Mouse (Mus musculus): ENCODE results near the gene Cenpu.

Cenpu gene

DNA sequence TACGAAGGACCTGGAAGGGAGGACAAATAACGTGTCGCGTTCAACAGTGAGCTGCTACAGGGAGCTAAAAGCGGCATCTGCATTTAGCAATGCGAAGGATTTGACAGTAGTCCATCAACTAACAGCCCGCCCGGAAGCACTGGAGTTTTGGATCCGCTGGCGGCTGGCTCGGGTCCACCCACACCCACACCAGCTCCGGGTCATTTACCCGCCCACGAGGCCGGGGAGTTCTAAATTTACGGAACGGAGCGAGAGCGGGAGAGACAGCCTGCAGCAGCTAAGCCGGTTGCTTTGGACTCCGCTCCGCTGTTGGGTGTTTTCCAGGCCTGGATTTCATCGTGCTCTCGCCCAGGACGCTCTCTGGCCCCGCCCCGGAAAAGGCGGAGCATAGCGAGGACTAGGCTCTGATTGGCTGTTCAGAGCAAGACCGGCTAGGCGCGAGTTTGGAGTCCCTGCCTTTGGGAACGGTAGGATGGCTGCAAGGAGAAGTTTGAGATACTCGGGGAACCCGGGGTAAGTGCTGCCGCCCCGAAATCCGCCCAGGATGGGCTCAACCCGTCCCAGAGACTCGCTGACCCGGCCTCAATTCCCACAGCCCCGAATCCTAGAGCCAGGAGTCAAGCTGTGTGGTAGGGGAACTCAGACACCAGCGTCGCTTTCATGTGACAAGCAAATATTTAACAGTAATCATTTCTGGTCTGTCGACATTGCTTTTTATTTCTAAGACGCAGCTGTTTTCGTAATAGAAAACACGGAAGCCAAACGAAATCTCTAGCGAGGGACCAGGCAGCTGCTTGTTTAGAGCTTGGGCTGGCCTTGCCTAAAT, at the start of gene Cenpu:
TSS of gene Cenpu (plus strand) at position 414 of the 826 bp plus-strand sequence.
- DNase-seq (ENCODE audit: low spot score in 2 of 2): peak; percentile 99

DNA sequence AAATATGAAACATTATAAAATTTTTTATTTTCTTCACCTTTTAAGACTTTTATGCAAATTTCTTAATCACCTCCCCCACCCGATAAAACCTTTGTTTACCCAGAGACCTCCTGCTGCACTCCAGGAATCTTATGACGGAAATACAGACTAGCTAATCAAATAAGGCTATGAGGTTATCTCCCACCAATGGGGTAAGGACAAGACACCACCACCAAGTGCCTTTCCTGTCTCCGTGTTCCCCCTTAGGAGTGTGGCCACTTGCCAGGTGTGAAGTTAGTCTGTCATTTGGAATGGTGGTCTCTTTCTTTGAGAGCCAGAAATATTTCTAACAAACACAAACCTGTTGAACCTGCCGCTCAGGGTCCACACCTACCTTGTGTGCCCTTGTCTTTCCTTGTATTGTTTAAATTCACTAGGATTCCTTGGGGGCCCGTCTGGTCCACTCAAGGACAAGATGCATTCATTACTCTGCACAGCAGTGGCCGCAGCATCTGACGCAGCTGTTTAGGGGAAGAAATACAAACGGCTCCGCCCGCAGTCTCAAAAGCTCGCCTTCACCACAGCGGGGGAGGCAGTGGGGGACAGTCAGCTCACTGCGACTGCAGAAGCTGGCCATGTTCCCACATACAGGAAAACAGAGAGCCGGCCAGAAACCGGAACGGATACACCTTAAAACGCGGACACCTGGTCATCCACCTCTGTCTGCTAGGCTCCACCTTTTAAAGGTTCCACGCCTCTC, 49.3 kb upstream of the Cenpu start:
- no peak for DNase-seq (ENCODE audit: low spot score in 2 of 2)

DNA sequence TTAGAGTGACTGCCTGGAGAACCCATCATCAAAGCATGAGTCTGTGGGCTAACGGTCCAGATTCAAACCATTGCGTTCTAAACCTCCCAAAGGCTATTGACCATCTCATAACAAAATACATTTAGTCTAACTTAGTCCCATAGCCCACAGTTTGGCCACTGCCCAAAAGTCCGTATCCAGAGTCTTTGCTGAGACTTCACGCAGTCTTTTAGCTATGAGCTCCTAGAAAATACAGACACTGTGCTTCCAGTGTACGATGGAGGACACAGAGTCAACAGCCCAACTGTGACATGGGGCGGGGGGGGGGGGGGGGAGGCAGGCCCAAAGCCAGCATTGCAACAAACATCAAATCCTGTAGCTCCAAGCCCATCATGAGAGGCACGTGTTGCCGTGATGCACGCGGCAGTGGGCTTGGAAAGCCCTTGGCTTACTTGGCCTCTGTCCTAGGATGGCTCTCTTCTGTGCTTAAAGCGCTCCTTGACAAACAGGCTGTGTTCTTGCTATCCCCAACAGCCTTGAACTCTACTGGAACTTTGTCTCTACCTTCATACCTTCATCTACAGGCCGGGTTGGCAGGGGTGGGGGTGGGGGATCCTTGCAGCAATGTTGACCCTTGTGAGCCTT, 48.6 kb upstream of the Cenpu start:
- DNase-seq (ENCODE audit: low spot score in 2 of 2): no peak

DNA sequence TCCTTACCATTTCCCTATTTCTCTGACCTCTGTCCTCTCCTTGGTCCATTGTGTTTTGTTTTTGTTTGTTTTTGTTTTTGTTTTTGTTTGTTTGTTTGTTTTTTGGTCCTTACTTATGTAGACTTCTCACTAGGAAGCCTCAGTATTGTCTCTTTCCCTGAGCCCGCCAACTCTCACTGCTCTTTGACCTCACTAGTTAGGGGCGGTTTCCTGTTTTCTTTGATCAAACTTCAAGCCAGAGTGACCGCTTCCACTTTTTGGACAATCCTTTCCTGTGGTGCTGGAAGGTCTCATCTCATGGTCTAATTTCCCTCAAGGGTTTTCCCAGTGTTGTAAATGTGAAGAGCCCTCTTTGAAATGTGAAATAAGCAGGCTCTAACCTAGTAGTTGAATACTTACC, 47.6 kb upstream of the Cenpu start:
- no peak for DNase-seq (ENCODE audit: low spot score in 2 of 2)

DNA sequence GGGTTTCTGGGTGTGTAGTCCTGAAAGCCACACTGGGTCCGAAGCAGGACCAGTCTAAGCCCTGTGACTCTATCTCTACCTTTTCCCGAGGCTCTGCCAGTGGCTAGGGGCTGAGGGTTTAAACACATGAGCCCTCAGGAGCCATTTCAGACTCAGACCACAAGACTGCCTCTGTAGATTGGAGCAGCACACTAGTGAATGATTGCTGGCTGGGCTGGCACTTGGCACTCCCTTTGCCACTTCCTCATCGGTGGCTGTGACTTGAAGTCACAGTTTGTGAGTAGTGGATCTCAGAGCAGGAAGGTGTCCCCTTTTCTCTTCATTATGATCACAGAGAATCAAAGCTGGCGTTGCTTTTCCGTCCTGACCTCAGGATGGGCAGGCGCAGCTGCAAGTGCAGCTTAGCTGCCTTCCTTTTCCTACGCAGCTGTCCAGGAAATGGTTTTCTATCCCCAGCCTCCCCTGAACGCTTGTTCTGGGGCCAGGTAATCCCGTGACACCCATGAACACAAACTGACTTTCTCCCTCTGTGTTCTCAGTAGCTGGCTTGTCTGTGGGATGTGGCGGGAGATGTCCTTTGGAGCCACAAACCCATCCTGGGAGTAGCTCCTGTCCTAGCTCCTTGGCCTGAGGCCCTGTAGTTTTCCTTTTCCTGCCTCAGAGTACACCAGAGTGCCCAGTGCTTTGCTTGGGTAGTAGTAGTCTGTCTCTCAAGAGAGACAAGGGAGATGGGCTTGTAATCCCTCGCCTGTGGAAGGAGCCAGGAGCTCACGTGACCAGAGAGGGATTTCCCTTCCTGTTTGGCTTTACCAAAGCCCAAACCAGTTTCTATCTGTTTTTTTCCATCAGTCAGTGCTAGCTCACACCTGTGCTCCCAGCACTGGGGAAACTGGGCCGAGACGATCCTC, 43.1 kb upstream of the Cenpu start:
- DNase-seq (ENCODE audit: low spot score in 2 of 2): peak; percentile 24 to 25

DNA sequence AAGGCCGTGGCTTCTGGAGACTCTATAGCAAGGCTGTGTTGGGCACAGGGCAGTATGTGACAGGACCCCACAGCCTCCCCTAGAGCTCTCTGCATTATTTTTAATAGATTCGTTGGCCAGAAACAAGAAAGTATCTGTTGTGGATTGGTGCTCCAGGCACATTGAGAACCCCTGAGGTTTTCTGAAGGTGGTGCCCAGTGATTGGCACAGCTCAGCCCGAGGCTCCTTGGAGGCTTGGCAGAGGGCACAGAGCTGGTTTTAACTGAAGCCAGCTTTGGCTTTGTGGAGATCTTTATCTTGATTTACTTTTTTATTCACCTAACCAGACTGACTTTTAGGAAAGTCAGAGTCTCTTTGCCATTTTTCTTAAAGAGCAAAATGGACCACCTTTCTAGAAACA, 42.4 kb upstream of the Cenpu start:
- DNase-seq (ENCODE audit: low spot score in 2 of 2): no peak

DNA sequence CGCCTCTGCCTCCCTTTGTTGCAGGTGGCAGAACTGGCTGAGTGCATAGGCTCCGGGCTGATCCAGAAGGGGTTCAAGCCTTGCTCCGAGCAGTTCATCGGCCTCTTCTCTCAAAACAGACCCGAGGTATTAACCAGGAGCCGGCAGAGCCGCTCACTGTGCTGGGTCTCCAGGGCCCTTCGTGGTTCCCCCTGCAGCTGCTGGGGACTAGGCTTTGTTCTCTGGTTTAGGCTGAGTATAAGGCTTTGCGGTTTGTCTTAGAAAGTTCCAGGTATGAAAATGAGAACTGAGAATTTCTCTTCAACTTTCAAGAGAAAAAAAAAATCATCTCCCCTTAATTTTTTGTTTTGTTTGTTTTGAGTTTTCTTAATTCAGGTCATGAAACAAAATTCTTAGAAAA, 40.5 kb upstream of the Cenpu start:
- peak; percentile 54 to 62 for DNase-seq (ENCODE audit: low spot score in 2 of 2)

DNA sequence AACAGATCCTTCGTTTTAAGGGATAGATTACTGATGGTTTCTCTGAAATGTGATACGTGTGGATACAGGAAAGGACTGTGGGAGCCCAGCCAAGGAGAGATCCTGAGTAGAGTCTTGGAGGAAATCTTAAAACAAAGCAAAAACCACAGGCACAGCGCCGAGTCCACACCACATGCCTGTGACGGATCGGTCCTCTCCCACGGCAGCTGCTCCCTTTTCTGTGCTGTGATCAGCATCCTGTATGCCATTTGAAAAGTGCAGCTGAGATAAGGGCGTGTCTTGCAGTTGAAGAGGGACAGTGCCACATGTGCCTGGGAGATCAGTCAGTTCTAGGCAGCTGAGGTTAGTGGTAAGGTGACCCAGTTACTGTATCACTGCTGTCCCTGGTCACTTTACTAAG, 39.3 kb upstream of the Cenpu start:
- no peak for DNase-seq (ENCODE audit: low spot score in 2 of 2)

DNA sequence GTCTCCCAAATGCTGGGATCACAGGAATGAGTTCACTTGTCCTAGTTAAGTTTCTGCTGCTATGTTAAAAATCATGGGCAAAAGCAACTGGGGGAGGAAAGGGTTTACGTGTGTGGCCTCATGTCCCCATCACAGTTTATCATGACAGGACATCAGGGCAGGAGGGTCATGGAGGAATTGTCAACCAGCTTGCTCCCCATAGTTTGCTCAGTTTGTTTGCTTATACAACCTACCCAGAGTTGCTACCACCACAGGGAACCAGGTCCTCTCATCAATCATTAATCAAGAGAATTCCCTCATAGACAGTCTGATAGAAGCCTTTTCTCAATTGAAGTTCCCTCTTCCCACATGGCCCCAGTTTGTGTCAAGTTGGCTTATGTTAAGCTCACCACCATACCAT, 37.8 kb upstream of the Cenpu start:
- no peak for DNase-seq (ENCODE audit: low spot score in 2 of 2)

DNA sequence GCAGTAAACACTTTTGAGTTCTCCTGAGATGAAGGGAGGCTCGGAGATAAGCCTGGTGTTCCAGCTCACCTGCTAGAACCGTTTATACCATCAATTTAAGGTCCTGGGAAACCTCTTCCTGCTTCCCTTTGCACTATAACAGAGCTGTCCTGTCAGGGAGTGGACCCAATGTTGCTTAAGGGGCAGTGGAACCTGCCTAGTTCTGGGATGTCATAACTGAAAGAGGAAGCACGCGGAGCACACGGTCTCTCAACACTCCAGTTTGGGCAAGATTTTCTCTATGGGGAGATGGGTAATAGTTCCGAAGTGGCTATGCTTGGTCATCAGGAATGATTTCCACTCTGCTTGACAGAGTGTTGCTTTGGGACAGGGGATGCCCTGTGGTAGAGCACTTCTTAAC, 31.2 kb upstream of the Cenpu start:
- no peak for DNase-seq (ENCODE audit: low spot score in 2 of 2)

DNA sequence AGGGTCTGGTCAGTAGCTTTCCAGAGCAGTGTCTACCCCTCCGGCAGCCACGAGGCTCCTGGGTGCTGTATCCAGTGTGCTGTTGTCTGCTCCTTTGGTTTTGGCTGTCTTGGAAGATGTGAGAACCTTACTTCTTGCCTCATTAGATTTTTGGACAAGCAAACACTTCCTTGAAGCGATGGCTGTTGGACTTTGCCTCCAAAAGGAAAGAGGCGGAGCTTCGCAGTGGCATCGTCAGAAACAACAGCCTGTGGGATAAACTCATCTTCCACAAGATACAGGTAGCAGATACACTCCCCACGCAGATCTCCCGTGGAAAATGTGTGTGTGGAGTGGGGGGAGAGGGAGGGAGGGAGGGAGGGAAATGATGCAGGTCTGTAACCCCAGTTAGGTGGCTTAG, 25.7 kb upstream of the Cenpu start:
- DNase-seq (ENCODE audit: low spot score in 2 of 2): no peak

DNA sequence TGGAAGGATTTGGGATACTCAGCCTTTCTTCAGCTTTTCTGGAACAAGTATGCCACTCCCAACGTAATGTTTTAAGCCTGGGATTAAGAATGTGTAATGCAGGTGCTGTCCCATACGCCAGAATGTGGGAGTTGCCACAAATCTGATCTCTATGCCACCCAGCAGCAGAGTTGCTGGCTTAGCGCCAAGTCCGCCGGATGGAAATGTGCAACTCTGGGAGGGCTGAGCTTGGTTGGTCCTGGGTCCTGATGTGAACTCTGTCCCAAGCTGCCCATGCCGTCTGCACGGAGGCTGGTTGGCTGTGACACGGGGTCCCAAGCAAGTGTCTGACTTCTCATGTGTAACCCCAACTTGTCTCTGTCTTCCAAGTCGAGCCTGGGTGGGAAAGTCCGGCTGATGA, 25.0 kb upstream of the Cenpu start:
- no peak for DNase-seq (ENCODE audit: low spot score in 2 of 2)

DNA sequence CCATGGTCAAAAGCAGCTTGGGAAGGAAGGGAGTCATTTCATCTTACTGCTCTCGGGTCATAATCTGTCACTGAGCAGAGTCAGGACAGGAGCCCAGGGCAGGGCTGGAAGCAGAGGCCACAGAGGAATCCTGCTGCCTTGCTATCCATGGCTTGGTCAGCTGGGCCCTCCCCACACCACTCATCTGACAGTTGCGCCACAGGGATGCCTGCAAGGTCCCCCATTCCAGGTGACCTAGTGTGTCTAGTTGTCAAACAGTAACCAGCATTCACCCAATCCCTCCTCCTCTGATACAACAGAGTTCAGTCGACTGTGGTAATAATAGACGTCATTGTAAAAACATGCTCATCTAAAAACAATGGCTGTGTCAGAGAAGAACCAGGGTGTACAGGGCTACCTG, 22.3 kb upstream of the Cenpu start:
- DNase-seq (ENCODE audit: low spot score in 2 of 2): no peak

DNA sequence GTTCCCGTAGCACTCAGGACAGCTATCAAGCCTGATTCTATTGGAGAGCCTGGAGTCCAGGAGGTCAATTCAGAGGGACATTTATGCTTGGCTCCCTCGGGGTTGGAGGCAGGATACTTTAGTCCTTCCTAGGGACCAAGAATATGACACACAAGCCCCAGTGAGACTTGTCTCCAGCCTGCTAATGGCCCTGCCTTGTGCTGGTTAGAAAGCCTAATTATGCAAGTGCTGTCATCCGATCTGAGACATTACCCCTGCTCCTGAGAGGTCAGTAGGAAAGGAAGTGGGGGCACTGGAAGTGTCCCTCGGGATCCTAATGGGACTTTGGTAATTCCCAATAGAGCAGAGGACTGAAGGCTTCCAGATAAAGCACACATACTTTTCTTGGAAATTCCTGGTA, 21.3 kb upstream of the Cenpu start:
- DNase-seq (ENCODE audit: low spot score in 2 of 2): no peak

DNA sequence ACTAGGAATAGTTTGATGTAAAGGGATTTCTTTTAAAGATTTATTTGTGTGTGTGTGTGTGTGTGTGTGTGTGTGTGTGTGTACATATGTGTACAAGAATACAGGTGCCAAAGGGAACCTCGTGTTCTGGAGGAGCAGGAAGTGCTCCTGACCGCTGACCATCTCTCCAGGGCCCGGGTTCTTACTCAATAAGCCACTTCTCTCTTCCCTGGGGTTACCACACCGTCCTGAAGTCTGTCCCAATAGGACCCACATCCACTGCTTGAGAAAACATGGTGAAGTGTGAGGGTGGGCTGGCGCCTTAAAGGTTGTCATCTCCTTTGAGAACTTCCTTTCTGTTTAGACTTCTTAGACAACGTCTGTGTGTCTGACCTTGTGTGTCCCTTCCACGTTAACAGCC, 17.9 kb upstream of the Cenpu start:
- no peak for DNase-seq (ENCODE audit: low spot score in 2 of 2)

DNA sequence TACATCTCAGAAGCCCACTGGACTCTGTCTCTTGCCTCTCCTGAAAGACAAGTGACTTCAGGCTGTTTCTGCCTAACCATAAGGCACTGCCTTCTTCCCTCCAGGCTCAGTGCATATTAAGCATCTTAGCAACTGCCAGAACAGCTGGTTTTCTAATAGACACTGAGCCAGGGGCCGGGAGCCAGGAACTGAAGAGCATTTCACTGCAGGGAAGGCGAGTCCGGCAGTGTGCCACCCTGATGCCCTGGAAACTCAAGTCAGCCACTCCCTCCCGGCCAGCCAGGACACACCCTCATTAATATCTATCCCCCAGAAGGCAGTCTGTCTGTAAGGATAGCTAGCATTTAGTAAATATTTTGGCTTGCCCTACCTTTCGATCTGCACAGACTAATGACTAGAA, 12.1 kb upstream of the Cenpu start:
- peak; percentile 62 to 77 for DNase-seq (ENCODE audit: low spot score in 2 of 2)

DNA sequence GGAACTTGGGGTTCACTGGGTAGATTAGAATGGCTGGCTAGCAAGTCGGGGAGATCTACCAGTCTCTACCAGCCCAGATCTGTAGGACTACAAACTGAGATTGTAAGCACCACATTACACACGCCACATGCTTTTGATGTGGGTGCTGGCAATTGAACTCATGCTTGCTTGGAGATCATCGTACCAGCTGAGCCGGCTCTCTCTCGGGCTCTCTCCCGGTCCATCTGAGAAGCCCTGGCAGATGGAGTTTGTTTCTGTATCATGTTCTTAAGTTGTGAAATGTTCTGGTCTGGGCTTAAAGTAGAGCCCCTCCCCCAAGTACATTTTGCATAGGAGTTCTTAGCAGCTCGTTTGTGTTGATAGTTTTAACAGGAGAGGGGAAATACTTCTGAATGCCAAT, 8.6 kb upstream of the Cenpu start:
- no peak for DNase-seq (ENCODE audit: low spot score in 2 of 2)

DNA sequence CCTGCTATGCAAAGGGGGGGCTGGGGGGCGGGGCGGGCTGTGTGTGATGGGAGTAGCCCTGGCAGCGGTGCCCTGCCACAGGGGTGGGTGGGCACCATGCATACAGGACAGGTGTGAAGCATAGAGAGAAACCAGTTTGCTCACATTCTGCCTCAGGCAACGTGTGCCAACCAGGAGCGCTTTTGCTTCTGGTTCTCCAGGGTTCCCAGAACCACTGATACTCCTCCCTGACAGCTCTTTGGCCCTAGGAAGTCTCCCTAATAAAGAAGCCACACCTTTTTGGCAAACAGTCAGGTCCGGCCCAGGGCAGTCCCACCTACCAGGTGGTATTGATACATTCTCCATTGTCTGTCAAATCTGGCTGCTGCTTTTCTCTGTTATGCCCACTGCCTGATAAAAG, 8.2 kb upstream of the Cenpu start:
- no peak for DNase-seq (ENCODE audit: low spot score in 2 of 2)

DNA sequence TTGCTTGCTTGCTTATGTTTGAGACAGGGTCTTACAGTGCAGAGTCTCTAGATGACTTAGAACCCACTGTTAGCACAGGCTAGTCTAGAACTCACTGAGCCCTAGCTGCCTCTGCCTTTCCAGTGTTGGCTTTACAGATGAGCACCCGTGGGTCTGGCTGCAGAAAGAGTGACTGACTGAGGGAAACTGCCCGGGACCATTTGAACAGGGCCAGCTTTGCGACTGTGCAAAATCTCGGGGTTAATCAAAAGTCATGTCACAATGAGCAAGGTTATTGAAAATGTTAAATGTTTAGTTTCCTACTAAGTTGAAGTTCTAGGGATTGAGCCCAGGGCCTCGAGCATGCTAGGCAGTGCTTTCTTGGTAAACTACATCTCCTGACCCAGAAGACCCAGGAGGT, 6.0 kb upstream of the Cenpu start:
- DNase-seq (ENCODE audit: low spot score in 2 of 2): no peak

DNA sequence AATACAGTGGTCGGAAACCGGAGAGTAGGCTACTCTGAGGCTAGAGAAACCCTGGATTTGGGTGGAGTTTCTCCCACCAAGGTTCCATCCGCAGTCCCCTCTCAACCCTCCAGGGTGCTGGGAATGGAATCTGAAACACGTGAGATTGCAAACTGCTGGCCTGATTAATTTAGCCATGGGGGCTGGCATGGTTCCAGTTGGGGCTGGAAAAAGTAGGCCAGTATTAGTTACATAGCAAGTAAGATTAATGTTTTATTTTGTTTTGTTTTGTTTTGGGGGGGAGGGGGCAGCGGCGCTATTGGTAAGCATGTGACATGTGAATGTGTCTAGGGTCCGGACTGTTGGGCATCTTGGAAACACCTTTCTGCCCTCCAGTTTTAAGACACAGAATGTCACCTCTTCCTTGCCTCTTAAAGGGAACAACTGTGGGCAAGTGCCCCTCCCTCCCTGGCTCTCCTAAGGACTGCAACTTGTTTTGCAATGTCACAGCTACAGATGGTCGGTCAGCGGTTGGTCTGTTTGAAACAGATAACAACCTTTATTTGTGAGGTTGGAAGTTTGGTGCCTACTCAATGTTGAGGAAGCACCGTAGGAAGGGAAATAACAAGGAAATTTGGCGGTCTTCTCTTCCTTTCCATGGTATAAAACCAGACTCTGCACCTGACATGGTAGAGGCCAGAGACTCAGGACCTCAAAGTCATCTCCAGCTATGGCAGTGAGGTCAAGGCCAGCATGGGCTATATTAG, 5.2 kb upstream of the Cenpu start:
- DNase-seq (ENCODE audit: low spot score in 2 of 2): peak; percentile 40 to 72

DNA sequence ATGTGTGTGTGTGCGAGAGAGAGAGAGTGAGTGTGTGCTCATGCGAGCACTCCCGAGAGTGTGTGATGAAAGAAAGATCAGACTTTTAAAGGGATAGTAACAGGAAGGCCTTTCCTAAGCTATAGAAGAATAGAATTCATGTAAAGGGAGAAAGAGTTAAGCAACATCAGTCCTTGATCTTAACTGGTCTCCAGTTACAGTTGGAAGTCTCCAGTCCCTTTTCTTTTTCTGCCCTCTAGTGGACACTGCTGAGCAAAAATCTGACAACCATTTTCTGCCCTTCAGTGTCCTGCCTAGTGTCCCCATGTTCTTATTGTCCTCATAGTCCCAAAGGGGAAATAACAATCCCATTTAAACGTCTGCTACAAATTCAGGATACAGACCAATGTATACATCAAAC, 4.6 kb upstream of the Cenpu start:
- peak; percentile 25 to 60 for DNase-seq (ENCODE audit: low spot score in 2 of 2)
